Mouse (Mus musculus) forebrain, embryonic 10.5 days (tissue): ENCODE data around the gene Bbs9. TPM values are rescaled to one million over a fixed set of nuclear protein-coding genes. Genes with fewer than 3 reads are reported as not detected.

ENCODE experiments used
- DNase-seq: peaks from one replicate; pipeline ENCODE4 v3.0.0-alpha.2; 2017; ENCODE audit warnings: low spot score; ENCODE audit errors: extremely low spot score
- H3K27ac ChIP-seq: fragments of 300-500 bp; sonication (generic); 2 replicates; pipeline ENCODE4 v1.5.1; 2016; ENCODE audit warnings: mild to moderate bottlenecking
- H3K27me3 ChIP-seq: fragments of 300-500 bp; sonication (generic); 2 replicates; pipeline ENCODE4 v1.6.1; 2016; ENCODE audit warnings: mild to moderate bottlenecking; ENCODE audit not compliant: poor library complexity, severe bottlenecking
- H3K36me3 ChIP-seq: fragments of 300-500 bp; sonication (generic); replicated peaks from 2 replicates; pipeline ENCODE4 v1.6.1; 2016; ENCODE audit warnings: mild to moderate bottlenecking, moderate library complexity
- H3K4me1 ChIP-seq: fragments of 300-500 bp; sonication (generic); 2 replicates; pipeline ENCODE4 v1.6.1; 2016
- H3K4me3 ChIP-seq: fragments of 300-500 bp; sonication (generic); 2 replicates; pipeline ENCODE4 v1.5.1; 2016; ENCODE audit warnings: mild to moderate bottlenecking, moderate library complexity
- H3K9me3 ChIP-seq: fragments of 300-500 bp; sonication (generic); 2 replicates; pipeline ENCODE4 v1.6.1; 2016; ENCODE audit warnings: mild to moderate bottlenecking, moderate library complexity
- WGBS: fragments of 180-500 bp; shearing (Covaris S2); methylation state at CpG from one replicate; pipeline ENCODE4 v1.1.7; 2016; 5-methylcytosine and 5-hydroxymethylcytosine counted together
- polyA plus RNA-seq: library from polyadenylated mRNA; unstranded; fragments of >200 nt; fragmentation: Nextera tagmentation; extraction: Ambion mirVana; gene quantifications from 2 replicates; pipeline ENCODE4 v1.2.1, GENCODE M21; 2016

Gene Bbs9
- polyA plus RNA-seq, 1 experiment from 2014 or later, result 14.6 TPM

GRCm38 (mm10) chr9:22760376-22760775 is 284.9 kb downstream of the Bbs9 start:
- H3K9me3 ChIP-seq, result no peaks in the 10 kb centered on the region
- H3K27ac ChIP-seq, result no peak overlapping the region
- peaks cover 15% of the 10 kb centered on the region for H3K4me1 ChIP-seq
- H3K4me3 ChIP-seq, result no peak overlapping the region
- no peak for DNase-seq
- no peaks in the 10 kb centered on the region for H3K36me3 ChIP-seq
- WGBS, result 86% methylated on average over 4 of the region's 4 CpGs
- H3K27me3 ChIP-seq, result peaks cover 26% of the 10 kb centered on the region

GRCm38 (mm10) chr9:22761487-22761886 is 286.0 kb downstream of the Bbs9 start:
- Histone ChIP-seq H3K9me3 (no peaks in the 10 kb centered on the region), H3K27me3 (peaks cover 16% of the 10 kb centered on the region), H3K27ac (no peak overlapping the region), H3K36me3 (no peaks in the 10 kb centered on the region), H3K4me1 (peaks cover 10% of the 10 kb centered on the region), H3K4me3 (no peak overlapping the region)
- 90% methylated on average over 8 of the region's 8 CpGs for WGBS
- no peak for DNase-seq

- Histone ChIP-seq H3K27ac (no peak overlapping the region), H3K36me3 (no peaks in the 10 kb centered on the region), H3K9me3 (no peaks in the 10 kb centered on the region), H3K27me3 (no peaks in the 10 kb centered on the region), H3K4me3 (no peak overlapping the region), H3K4me1 (0 out of 2 replicates have a peak, but pooled peaks cover 2% of the 10 kb centered on the region)
- no peak for DNase-seq
- WGBS, result 75% methylated on average over 4 of the region's 4 CpGs
These were observed 290.2 kb downstream of the Bbs9 start for GRCm38 (mm10) chr9:22765618-22766220.

DNA sequence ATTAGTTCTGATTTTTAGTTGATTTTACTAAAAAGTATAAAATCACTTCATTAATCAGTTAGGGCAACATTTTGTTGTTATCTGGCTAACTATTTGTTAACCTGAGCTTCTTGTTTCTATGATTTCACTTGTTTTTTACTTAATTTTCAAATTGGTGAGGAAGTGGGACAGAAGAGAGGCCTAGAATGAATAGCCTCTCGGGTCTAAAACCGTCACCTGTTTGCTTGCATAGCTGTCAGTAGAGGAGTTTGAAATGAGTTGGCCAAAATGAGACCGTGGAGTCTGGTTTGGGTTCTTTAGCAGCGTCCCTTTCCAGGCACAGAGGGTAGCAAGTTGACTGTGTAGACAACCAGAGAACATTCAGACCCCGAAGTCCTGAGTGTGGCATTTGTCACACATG is 291.6 kb downstream of the Bbs9 start:
- Histone ChIP-seq H3K36me3 (no peaks in the 10 kb centered on the region), H3K9me3 (no peaks in the 10 kb centered on the region), H3K27me3 (no peaks in the 10 kb centered on the region), H3K27ac (no peak overlapping the region), H3K4me1 (0 out of 2 replicates have a peak, but pooled peaks cover 2% of the 10 kb centered on the region), H3K4me3 (no peak overlapping the region)
- no peak for DNase-seq
- 89% methylated on average over 5 of the region's 5 CpGs for WGBS

GRCm38 (mm10) chr9:22767860-22768259 is 292.3 kb downstream of the Bbs9 start:
- no peaks in the 10 kb centered on the region for H3K9me3 ChIP-seq
- 72% methylated on average over 3 of the region's 3 CpGs for WGBS
- no peaks in the 10 kb centered on the region for H3K27me3 ChIP-seq
- no peak overlapping the region for H3K27ac ChIP-seq
- H3K36me3 ChIP-seq, result no peaks in the 10 kb centered on the region
- no peak overlapping the region for H3K4me3 ChIP-seq
- H3K4me1 ChIP-seq, result 0 out of 2 replicates have a peak, but pooled peaks cover 2% of the 10 kb centered on the region
- no peak for DNase-seq

DNA sequence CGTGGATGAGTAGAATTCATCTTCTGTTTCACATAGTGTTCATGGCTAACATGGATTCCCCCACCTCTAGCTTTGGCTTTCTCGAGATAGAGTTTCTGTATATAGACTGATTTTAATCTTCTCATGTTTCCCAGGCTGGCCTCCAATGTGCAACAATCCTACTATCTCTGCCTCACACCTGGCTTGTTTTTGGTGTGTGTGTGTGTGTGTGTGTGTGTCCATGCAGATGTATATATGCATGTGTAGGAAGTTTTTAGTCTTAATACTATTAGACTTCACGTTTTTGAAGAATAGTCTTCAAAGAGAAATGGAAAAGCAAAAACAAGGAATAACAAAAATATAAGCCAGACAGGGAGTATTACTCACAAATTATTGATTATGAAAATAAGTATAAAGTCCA is 296.3 kb downstream of the Bbs9 start:
- Histone ChIP-seq H3K4me3 (no peak overlapping the region), H3K4me1 (no peaks in the 10 kb centered on the region), H3K9me3 (no peaks in the 10 kb centered on the region), H3K36me3 (no peaks in the 10 kb centered on the region), H3K27ac (no peak overlapping the region), H3K27me3 (no peaks in the 10 kb centered on the region)
- WGBS, result 88% methylated on average over 3 of the region's 3 CpGs
- DNase-seq, result no peak

DNA sequence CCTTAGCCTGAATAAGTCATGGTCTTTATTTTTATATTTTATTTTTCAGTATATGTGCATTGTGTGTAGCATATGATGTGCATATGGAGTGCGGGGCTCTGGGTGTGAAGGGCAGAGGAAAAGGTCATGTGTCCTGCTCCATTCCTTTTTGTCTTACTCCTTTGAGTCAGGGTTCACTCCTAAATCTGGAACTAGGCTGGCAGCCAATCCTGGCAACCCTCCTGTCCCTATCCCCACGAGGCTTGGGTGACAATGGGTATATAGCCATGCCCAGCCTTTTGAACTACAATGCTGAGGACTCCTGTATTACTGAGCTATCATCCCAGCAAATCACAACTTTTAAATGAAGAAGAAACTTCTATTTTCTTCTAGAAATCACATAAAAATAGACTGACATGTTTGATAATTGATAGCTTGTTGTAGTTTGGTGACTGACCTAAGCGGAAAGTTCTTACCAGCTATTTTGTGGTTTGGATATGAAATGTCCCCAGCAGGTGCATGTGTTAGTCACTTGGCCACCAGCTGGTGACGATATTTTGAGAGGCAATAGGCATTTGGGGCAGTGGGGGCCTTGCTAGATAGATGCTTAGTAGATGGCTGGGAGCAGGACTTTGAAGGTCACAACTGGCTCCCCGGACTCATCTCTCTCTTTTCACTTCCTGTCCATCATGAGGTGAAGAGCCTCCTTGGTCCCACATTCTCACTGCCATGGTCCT is 300.9 kb downstream of the Bbs9 start:
- Histone ChIP-seq H3K36me3 (no peaks in the 10 kb centered on the region), H3K4me1 (no peaks in the 10 kb centered on the region), H3K27me3 (no peaks in the 10 kb centered on the region), H3K9me3 (no peaks in the 10 kb centered on the region), H3K4me3 (no peak overlapping the region), H3K27ac (no peak overlapping the region)
- DNase-seq, result no peak
- 82% methylated on average over 5 of the region's 5 CpGs for WGBS

DNA sequence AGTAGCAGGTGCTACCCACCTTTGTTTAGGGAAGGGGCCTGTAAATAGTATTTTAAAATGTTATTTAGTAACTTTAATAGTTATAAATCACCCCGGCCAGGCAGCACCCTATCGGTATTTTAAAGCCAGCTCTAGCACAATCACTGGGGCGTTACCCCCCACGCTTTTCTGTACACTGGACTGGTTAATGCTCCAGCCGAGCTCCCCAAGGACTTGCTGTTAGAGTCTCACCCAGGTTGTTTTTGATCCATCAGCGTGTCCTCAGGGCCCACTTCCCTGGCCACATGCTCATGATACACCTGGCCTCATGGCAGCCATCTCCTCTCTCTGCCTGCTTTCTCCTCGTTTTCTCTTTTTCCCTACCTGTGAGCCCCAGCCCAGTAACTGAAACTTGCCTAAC is 301.9 kb downstream of the Bbs9 start:
- Histone ChIP-seq H3K4me1 (no peaks in the 10 kb centered on the region), H3K9me3 (no peaks in the 10 kb centered on the region), H3K36me3 (no peaks in the 10 kb centered on the region), H3K27me3 (no peaks in the 10 kb centered on the region), H3K4me3 (no peak overlapping the region), H3K27ac (no peak overlapping the region)
- no peak for DNase-seq
- WGBS, result 95% methylated on average over 7 of the region's 7 CpGs

- Histone ChIP-seq H3K27ac (no peak overlapping the region), H3K4me3 (no peak overlapping the region), H3K27me3 (no peaks in the 10 kb centered on the region), H3K4me1 (no peaks in the 10 kb centered on the region), H3K9me3 (no peaks in the 10 kb centered on the region), H3K36me3 (no peaks in the 10 kb centered on the region)
- WGBS, result 90% methylated on average over 6 of the region's 6 CpGs
- DNase-seq, result no peak
These were observed 304.1 kb downstream of the Bbs9 start for GRCm38 (mm10) chr9:22779631-22780030.

- Histone ChIP-seq H3K4me1 (no peaks in the 10 kb centered on the region; the same call in 1 of the 2 replicates), H3K27me3 (no peaks in the 10 kb centered on the region), H3K27ac (no peak overlapping the region), H3K4me3 (no peak overlapping the region), H3K9me3 (no peaks in the 10 kb centered on the region), H3K36me3 (no peaks in the 10 kb centered on the region)
- DNase-seq, result no peak
- WGBS, result 93% methylated on average over 4 of the region's 4 CpGs
These were observed 310.5 kb downstream of the Bbs9 start for GRCm38 (mm10) chr9:22786006-22786405.

DNA sequence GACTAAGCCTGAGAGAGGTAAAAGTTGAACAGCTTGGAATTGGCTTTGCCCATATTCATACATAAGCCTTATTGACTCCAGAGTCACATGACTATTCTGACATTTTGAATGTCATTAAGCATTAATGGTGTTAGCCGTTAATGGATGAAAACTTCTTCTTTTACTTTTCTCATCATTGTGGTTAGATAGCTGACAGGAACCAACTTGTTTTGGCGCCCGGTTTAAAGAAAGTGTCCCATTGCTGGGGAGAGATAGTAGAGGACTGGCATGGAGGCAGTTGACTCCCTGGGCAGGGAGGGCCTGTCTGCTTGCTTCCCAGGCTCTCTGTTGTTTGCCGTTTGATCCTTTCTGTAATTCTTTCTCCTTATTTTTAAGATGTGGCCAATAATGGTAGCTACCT is 312.9 kb downstream of the Bbs9 start:
- WGBS, result 92% methylated on average over 4 of the region's 4 CpGs
- Histone ChIP-seq H3K27me3 (no peaks in the 10 kb centered on the region), H3K27ac (no peak overlapping the region), H3K4me3 (no peak overlapping the region), H3K4me1 (peaks cover 11% of the 10 kb centered on the region), H3K36me3 (no peaks in the 10 kb centered on the region), H3K9me3 (no peaks in the 10 kb centered on the region)
- DNase-seq, result no peak

DNA sequence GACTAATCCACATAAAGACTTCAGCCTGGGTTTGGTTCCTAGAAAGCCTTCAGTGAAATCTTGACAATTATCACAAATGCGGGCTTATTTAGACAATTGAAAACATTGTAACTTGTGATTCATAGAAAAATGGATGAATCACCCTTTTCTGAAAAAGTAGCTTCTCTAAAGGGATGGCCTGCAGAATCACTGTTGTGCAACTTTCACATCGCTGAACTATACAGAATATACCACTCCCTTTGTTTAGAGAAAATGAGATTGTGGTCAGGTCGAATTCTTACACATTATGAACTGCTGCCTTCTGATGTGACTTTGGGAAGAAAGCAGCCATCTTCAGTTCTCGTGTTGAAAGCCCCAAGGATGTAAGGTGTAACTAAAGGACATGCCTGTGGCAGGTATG is 313.3 kb downstream of the Bbs9 start:
- 87% methylated on average over 4 of the region's 4 CpGs for WGBS
- DNase-seq, result no peak
- Histone ChIP-seq H3K9me3 (no peaks in the 10 kb centered on the region), H3K27me3 (no peaks in the 10 kb centered on the region), H3K4me1 (peaks cover 11% of the 10 kb centered on the region), H3K4me3 (no peak overlapping the region), H3K36me3 (no peaks in the 10 kb centered on the region), H3K27ac (no peak overlapping the region)

GRCm38 (mm10) chr9:22789380-22790168 is 314.1 kb downstream of the Bbs9 start:
- H3K36me3 ChIP-seq, result no peaks in the 10 kb centered on the region
- no peak overlapping the region for H3K27ac ChIP-seq
- 85% methylated on average over 9 of the region's 9 CpGs for WGBS
- peaks cover 11% of the 10 kb centered on the region for H3K4me1 ChIP-seq
- DNase-seq, result no peak
- H3K4me3 ChIP-seq, result no peak overlapping the region
- no peaks in the 10 kb centered on the region for H3K27me3 ChIP-seq
- no peaks in the 10 kb centered on the region for H3K9me3 ChIP-seq
